Mouse (Mus musculus): ENCODE measurements around the gene Polr3h.

The Polr3h gene

DNA sequence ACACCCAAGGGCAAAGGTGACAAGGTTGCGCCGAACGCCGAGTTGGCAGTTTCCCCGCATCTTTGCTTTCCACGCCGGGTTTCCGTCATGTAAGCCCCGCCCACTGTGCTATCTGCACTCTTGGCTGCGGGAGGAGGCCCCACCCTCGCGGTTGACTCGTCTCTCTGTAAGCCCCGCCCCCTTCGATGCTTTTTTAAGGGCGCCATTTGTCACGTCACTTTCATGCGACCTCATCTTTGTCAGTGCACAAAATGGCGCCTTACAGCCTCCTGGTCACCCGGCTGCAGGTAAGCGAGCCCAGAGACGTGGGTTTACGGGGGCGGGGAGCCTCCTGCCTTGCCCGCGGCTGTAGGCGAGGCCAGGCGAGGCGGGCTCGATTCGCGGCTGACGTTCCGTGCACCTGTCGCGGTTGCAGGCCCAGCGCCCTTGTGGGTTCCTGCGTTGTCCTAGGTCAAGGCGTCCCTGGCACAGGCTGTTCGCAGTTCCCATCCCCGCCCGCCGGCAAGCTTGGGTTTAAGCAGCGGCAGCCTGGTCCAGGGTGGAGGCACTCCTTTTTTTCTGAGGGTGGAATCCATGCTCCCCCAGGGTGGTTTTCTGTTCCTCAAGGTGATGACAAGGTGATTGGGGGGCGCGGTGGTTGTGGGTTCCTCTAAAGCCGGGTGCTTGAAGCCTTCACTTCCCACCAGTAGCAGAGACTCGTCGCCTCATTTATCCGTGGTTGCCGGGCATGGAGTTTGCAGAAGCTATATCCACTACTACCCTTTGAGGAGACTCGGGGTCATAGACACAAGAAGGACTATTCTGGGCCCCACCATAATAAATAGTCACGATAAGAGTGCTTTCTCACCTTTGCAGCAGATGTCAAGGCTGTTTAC is 53.5 kb downstream of the Polr3h start, which contains the start of gene Aco2:
Gene Aco2, plus strand, starts transcription at position 48 of the 875 bp plus-strand sequence.
- peak; percentile 98 to 99 for DNase-seq (ENCODE audit: low spot score in 2 of 2)

DNA sequence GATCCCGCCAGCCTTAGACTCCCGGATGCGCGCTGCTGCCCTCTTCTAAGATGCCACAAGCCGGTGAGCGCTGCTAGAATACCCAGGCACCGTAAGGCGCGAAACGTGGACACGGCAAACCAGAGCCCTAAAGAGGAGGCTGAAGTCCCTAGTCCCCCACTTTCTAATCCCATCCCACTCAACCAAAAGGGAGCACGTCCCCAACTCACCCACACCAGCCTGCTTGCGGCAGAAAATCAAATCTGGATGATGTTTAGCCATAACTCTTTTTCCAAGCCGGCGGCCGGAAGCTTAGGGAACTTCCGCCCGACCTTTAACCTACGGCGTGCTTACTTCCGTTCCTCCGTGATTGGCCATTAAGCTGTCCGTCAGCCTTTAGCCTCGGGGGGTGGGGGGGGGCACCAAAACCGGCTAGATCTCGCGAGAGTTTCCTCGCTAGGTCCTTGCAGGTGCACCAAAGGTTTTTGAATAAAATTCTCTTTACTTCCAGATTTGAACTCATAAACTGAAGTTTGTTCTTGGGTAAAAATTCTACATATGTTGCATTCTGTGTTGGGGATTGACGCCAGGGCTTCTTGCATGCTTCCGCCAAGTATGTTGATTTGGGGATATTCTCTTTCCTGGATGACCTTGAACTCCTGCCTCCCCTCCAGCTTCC is 54.3 kb downstream of the Polr3h start, which contains the start of gene Phf5a:
Gene Phf5a, minus strand, starts transcription at position 308 of the 658 bp plus-strand sequence.
- peak; percentile 62 to 73 for DNase-seq (ENCODE audit: low spot score in 2 of 2)

DNA sequence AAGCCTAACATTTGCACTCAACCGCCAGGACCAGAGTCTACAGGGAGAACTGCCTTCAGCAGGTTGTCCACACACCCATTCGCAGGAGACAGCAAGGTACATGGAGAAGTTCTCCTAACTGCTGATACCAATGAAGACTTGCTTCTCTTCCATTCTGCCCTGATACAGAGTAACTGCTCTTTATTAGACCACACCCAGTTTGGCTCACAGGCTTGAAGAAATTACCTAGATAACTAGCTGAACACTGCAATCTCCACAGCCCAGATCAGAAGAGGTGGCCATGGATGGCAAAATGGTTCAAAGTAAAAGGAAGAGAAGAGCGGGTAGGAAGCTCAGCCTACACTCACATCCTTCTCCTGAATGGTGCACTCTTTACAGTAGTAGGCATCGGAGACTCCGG is 56.1 kb downstream of the Polr3h start:
- no peak for DNase-seq (ENCODE audit: low spot score in 2 of 2)

- no peak for DNase-seq (ENCODE audit: low spot score in 2 of 2)
These were observed 61.8 kb downstream of the Polr3h start for GRCm38 (mm10) chr15:81864238-81864637.

DNA sequence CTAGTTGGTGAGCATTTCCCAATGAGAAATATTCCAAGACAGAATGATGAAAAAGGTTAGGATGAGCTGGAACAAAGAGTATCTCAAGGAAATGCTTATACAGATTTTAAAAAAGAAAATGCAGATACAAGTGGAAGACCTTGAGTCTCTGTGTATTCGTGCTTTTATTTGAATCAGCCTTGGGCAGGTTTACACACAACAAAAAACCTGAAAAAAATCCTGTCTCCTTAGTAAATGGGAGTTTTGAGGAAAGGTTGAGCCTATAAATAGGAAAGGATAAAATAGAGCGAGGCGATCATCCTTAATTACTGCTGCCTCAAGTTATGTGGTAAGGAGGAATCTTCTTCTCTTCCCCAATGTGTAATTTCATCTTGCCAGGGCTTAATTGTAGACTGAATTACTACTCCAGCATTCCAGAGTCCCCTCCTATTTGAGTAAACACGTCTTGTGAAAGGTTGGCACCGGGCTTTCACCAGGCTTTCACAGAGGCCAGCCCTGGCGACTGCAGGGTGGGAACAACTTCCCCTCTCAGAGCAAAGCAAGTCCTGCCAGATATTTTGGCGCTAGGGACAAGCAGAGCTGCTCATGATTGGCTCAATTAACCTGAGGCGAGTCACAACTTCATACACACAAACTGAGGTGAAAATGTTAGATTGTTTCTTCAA is 65.4 kb downstream of the Polr3h start:
- peak in 1 of 2 experiments; percentile 14 for DNase-seq (ENCODE audit: low spot score in 2 of 2)

- peak; percentile 44 to 56 for DNase-seq (ENCODE audit: low spot score in 2 of 2)
These were observed 66.4 kb downstream of the Polr3h start for GRCm38 (mm10) chr15:81859330-81860255.

- DNase-seq (ENCODE audit: low spot score in 2 of 2): peak; percentile 39 to 55
These were observed 67.3 kb downstream of the Polr3h start, which contains the start of gene Tob2 for GRCm38 (mm10) chr15:81858517-81859329. Gene Tob2 (minus strand): TSS chr15:81858796.

- peak; percentile 84 to 91 for DNase-seq (ENCODE audit: low spot score in 2 of 2)
These were observed 67.9 kb downstream of the Polr3h start for GRCm38 (mm10) chr15:81858138-81858516.

GRCm38 (mm10) chr15:81857724-81858116 is 68.3 kb downstream of the Polr3h start:
- peak in 1 of 2 experiments; percentile 32 for DNase-seq (ENCODE audit: low spot score in 2 of 2)

- peak in 1 of 2 experiments; percentile 11 for DNase-seq (ENCODE audit: low spot score in 2 of 2)
These were observed 68.9 kb downstream of the Polr3h start for GRCm38 (mm10) chr15:81856938-81857723.

GRCm38 (mm10) chr15:81856030-81856790 is 69.8 kb downstream of the Polr3h start:
- peak; percentile 57 to 74 for DNase-seq (ENCODE audit: low spot score in 2 of 2)

- DNase-seq (ENCODE audit: low spot score in 2 of 2): no peak
These were observed 73.0 kb downstream of the Polr3h start for GRCm38 (mm10) chr15:81853081-81853480.

DNA sequence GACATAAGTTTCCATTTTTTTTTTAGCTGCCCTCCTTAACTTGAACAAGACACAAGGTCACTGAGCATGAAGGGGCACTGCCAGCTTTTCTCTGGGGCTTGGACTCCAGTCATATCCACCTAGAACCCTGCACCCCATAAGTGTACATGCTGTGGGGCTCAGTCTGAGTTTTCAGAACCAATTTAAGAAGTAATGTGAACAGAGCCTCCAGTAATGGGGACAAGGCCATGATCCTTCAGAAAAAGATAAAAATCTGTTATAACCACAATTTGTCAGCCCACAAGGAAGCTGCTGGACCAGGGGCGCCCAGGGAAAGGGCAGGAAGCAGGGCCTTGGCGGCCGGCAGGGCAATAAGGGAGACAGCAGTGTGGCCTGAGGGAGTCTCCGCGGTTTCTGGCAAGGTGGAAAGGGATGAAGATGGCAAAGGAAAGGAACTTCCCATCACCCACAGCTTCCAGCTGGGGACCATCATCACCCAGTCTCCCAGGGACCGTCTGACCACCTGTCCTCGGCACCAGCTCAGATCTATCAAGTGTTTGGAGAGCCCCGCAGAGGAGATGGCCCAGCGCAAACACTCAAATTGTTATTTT is 73.5 kb downstream of the Polr3h start:
- no peak for DNase-seq (ENCODE audit: low spot score in 2 of 2)

DNA sequence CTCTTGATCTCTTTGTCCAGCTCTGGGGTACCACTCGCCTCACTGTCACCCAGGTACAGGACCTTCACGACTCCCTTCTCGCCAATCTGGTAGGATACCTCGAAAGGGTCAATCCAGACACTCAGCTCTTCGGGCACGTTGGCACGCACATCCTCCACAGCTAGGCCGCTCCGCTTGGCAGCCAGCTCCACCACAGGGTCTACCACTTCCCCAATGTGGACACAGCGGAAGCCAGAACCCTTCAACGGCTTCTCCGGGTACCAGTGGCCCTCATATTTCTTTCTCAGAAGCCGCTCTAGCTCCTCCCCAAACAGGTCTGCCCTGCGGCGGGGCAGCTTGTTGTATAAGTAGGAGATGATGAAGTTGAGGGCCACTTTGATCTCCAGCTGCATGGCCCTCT is 74.7 kb downstream of the Polr3h start:
- DNase-seq (ENCODE audit: low spot score in 2 of 2): no peak

DNA sequence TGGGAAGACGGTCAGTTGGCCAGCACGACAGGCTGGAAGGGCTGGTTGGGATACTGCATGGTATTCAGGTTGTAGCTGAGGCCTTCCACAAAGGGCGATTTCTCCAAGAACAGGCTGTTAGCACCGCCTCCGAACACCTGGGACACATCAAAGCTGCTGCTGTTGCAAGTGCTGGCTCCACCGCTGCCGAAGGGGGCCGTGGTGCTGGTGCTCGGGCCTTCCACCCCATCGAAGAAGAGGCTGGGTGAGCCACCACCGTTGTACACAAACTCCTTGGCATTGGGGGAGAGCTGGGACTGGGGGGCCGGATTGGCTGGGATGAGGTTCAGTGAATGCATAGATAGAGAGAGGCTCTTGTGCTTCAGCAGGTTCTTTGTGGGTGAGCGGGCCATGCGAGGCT is 75.3 kb downstream of the Polr3h start:
- no peak for DNase-seq (ENCODE audit: low spot score in 2 of 2)

- no peak for DNase-seq (ENCODE audit: low spot score in 2 of 2)
These were observed 76.9 kb downstream of the Polr3h start for GRCm38 (mm10) chr15:81849104-81849503.

- DNase-seq (ENCODE audit: low spot score in 2 of 2): peak in 1 of 2 experiments; percentile 57
These were observed 77.7 kb downstream of the Polr3h start for GRCm38 (mm10) chr15:81848301-81848700.

GRCm38 (mm10) chr15:81847861-81848260 is 78.2 kb downstream of the Polr3h start:
- no peak for DNase-seq (ENCODE audit: low spot score in 2 of 2)
